Mouse (Mus musculus) E14TG2a.4 (cell line): ENCODE results near the gene Vasp.
A peak's percentile ranks its signal among the peaks of the same experiment; 100 is the strongest.

Source experiments
- CTCF ChIP-seq: conservative IDR thresholded peaks from 2 replicates; pipeline ENCODE4 v1.5.1; 2014; ENCODE audit warnings: low read length
- NANOG ChIP-seq: IDR thresholded peaks from 2 replicates; pipeline ENCODE4 v1.6.1; 2014; ENCODE audit warnings: borderline replicate concordance, low read length, mixed read lengths
- POU5F1 ChIP-seq: IDR thresholded peaks from 2 replicates; pipeline ENCODE4 v1.6.1; 2014; ENCODE audit warnings: low read length, borderline replicate concordance

- TF ChIP-seq CTCF = peak; percentile 94
- no peak for TF ChIP-seq POU5F1
- no peak for TF ChIP-seq NANOG
Observed at GRCm38 (mm10) chr7:19295503-19296185, 24.0 kb upstream of the Vasp start.
